Mouse (Mus musculus) lung, adult 2 months (tissue): ENCODE measurements at regions not wholly inside any gene's neighbourhood (a gene's known extent, or its start where the extent isn't known, plus 50 kb on each side); places are given as distances from the start of the nearest gene placed in this dataset.

ENCODE experiments used
- CTCF ChIP-seq: fragments of 200-500 bp; IDR thresholded peaks from 2 replicates; pipeline ENCODE4 v1.5.1; 2011; ENCODE audit warnings: mild to moderate bottlenecking, low read length, control low read depth; ENCODE audit not compliant: insufficient read depth
- POLR2A ChIP-seq: fragments of 200-500 bp; IDR thresholded peaks from 2 replicates; pipeline ENCODE4 v1.6.1; 2011; ENCODE audit warnings: low read depth, mild to moderate bottlenecking, control low read depth, low read length, borderline replicate concordance; ENCODE audit errors: extremely low read depth

DNA sequence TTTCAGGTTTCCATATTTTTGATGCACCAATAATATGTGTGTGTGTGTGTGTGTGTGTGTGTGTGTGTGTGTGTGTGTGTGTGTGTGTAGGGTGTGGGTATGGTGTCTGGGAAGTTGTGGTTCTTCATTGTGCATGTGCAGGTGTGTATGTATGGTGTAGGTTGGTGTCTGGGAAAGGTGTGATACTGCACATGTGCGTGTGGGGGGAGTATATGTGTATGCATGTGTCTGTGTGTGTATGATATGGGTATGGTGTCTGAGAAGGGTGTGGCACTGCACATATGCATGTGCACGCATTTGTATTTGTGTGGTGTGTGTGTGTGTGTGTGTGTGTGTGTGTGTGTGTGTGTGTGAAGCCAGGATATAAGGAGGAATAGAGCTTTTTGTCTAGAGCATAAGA is 99.6 kb downstream of the Arl4a start:
- TF ChIP-seq POLR2A (no peak), CTCF (no peak)
